Mouse (Mus musculus) liver, embryonic 15.5 days (tissue): Measurements from ENCODE around the gene Pds5b. TPM values are rescaled to one million over a fixed set of nuclear protein-coding genes. Genes with fewer than 3 reads are reported as not detected.
"Not testable (repeated sequence)": the region's sequence is repeated elsewhere in the genome, so short reads cannot be mapped to it uniquely, and the experiment has no call there.

Experiments used
- ATAC-seq: fragments of 200-750 bp; cut with Nextera tagmentation; 2 replicates; pipeline ENCODE4 v1.8.0; 2017; ENCODE audit warnings: moderate number of reproducible peaks, mild to moderate bottlenecking, moderate library complexity; ENCODE audit not compliant: insufficient read depth
- H3K27ac ChIP-seq: fragments of 300-500 bp; sonication (generic); replicated peaks from 2 replicates; pipeline ENCODE4 v1.5.1; 2015; ENCODE audit warnings: mild to moderate bottlenecking, inconsistent platforms
- H3K27me3 ChIP-seq: fragments of 300-500 bp; sonication (generic); 2 replicates; pipeline ENCODE4 v1.6.1; 2015; ENCODE audit warnings: mild to moderate bottlenecking, inconsistent platforms
- H3K36me3 ChIP-seq: fragments of 300-500 bp; sonication (generic); replicated peaks from 2 replicates; pipeline ENCODE4 v1.6.1; 2015; ENCODE audit warnings: moderate library complexity, mild to moderate bottlenecking, inconsistent platforms
- H3K4me1 ChIP-seq: fragments of 300-500 bp; sonication (generic); replicated peaks from 2 replicates; pipeline ENCODE4 v1.6.1; 2015; ENCODE audit warnings: inconsistent platforms
- H3K4me2 ChIP-seq: fragments of 300-500 bp; sonication (generic); 2 replicates; pipeline ENCODE4 v1.6.1; 2015; ENCODE audit warnings: moderate library complexity, mild to moderate bottlenecking, inconsistent platforms
- H3K4me3 ChIP-seq: fragments of 300-500 bp; sonication (generic); replicated peaks from 2 replicates; pipeline ENCODE4 v1.5.1; 2015; ENCODE audit warnings: mild to moderate bottlenecking, inconsistent platforms
- H3K9ac ChIP-seq: fragments of 300-500 bp; sonication (generic); 2 replicates; pipeline ENCODE4 v1.6.1; 2015; ENCODE audit warnings: moderate library complexity, mild to moderate bottlenecking, inconsistent platforms
- H3K9me3 ChIP-seq: fragments of 300-500 bp; sonication (generic); replicated peaks from 2 replicates; pipeline ENCODE4 v1.6.1; 2016; ENCODE audit warnings: inconsistent platforms
- WGBS: fragments of 180-500 bp; shearing (Covaris S2); methylation state at CpG from one replicate; pipeline ENCODE4 v1.1.7; 2015; ENCODE audit warnings: mixed read lengths; ENCODE audit not compliant: insufficient replicate concordance; 5-methylcytosine and 5-hydroxymethylcytosine counted together
- polyA plus RNA-seq: library from polyadenylated mRNA; unstranded; fragments of >200 nt; fragmentation: Nextera tagmentation; extraction: Ambion mirVana; gene quantifications from 2 replicates; pipeline ENCODE4 v1.2.1, GENCODE M21; 2015

Gene Pds5b
- polyA plus RNA-seq, 1 experiment from 2014 or later = 9.2 TPM

- Histone ChIP-seq H3K9ac (no peak overlapping the region), H3K27ac (no peak overlapping the region), H3K9me3 (no peaks in the 10 kb centered on the region), H3K4me2 (no peak overlapping the region), H3K4me1 (no peaks in the 10 kb centered on the region), H3K27me3 (no peaks in the 10 kb centered on the region), H3K36me3 (no peaks in the 10 kb centered on the region), H3K4me3 (no peak overlapping the region)
- no peak for ATAC-seq
- WGBS = 83% methylated on average over 3 of the region's 3 CpGs
These were observed 149.8 kb downstream of the Pds5b start for GRCm38 (mm10) chr5:150823361-150823760.

GRCm38 (mm10) chr5:150829499-150829898, 156.0 kb downstream of the Pds5b start:
- no peaks in the 10 kb centered on the region for H3K27me3 ChIP-seq
- no peak for ATAC-seq
- no peak overlapping the region for H3K4me3 ChIP-seq
- H3K36me3 ChIP-seq = no peaks in the 10 kb centered on the region
- H3K27ac ChIP-seq = no peak overlapping the region
- no peak overlapping the region for H3K4me2 ChIP-seq
- H3K9me3 ChIP-seq = no peaks in the 10 kb centered on the region
- WGBS = 73% methylated on average over 5 of the region's 5 CpGs
- H3K9ac ChIP-seq = no peak overlapping the region
- peaks cover 4% of the 10 kb centered on the region; the same call in 1 of the 2 replicates for H3K4me1 ChIP-seq

DNA sequence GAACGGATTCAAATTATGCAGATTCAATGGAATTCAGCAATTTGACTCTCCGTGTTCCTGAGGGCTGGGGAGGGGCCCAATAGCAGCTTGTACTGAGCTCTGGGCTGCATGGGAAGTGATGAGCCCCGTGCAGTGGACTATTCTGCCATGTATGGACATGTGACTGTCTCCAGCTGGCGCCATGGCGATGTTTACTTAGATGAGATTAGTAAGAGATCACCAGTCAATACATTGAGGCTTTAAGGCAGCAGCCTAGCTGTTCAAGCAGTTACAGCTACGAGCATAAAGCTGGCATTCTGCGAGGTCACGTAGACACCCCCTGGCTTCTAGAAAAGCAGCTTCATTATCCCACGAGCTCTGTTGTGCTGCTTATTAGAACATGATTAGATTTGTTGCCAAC, 157.2 kb downstream of the Pds5b start:
- Histone ChIP-seq H3K9me3 (no peaks in the 10 kb centered on the region), H3K9ac (no peak overlapping the region), H3K36me3 (no peaks in the 10 kb centered on the region), H3K27me3 (no peaks in the 10 kb centered on the region), H3K4me2 (no peak overlapping the region), H3K4me1 (peaks cover 5% of the 10 kb centered on the region; the same call in 1 of the 2 replicates), H3K4me3 (no peak overlapping the region), H3K27ac (no peak overlapping the region)
- WGBS = 53% methylated on average over 9 of the region's 9 CpGs
- no peak for ATAC-seq

GRCm38 (mm10) chr5:150836782-150837181, 163.2 kb downstream of the Pds5b start:
- Histone ChIP-seq H3K4me1 (peaks cover 11% of the 10 kb centered on the region), H3K27ac (no peak overlapping the region), H3K9me3 (no peaks in the 10 kb centered on the region), H3K36me3 (no peaks in the 10 kb centered on the region), H3K4me2 (no peak overlapping the region), H3K9ac (no peak overlapping the region), H3K27me3 (no peaks in the 10 kb centered on the region), H3K4me3 (no peak overlapping the region)
- no peak for ATAC-seq
- WGBS = 65% methylated on average over 8 of the region's 8 CpGs

- Histone ChIP-seq H3K4me3 (no peak overlapping the region), H3K9ac (no peak overlapping the region), H3K4me2 (peak overlapping the region; percentile 35; the same call in 1 of the 2 replicates), H3K36me3 (no peaks in the 10 kb centered on the region), H3K27ac (no peak overlapping the region), H3K9me3 (no peaks in the 10 kb centered on the region), H3K27me3 (no peaks in the 10 kb centered on the region), H3K4me1 (peaks cover 6% of the 10 kb centered on the region; the same call in 1 of the 2 replicates)
- peak; percentile 78 for ATAC-seq
- WGBS = 22% methylated on average over 11 of the region's 11 CpGs
These were observed 166.4 kb downstream of the Pds5b start for GRCm38 (mm10) chr5:150839688-150840541.

GRCm38 (mm10) chr5:150840596-150840995, 167.1 kb downstream of the Pds5b start:
- 21% methylated on average over 11 of the region's 11 CpGs for WGBS
- no peaks in the 10 kb centered on the region for H3K36me3 ChIP-seq
- no peak overlapping the region for H3K27ac ChIP-seq
- peak overlapping the region; percentile 25 for H3K4me2 ChIP-seq
- no peaks in the 10 kb centered on the region for H3K9me3 ChIP-seq
- no peaks in the 10 kb centered on the region for H3K27me3 ChIP-seq
- no peak; the same call in 1 of the 2 replicates for ATAC-seq
- H3K4me1 ChIP-seq = peaks cover 6% of the 10 kb centered on the region; the same call in 1 of the 2 replicates
- no peak overlapping the region for H3K4me3 ChIP-seq
- H3K9ac ChIP-seq = no peak overlapping the region

DNA sequence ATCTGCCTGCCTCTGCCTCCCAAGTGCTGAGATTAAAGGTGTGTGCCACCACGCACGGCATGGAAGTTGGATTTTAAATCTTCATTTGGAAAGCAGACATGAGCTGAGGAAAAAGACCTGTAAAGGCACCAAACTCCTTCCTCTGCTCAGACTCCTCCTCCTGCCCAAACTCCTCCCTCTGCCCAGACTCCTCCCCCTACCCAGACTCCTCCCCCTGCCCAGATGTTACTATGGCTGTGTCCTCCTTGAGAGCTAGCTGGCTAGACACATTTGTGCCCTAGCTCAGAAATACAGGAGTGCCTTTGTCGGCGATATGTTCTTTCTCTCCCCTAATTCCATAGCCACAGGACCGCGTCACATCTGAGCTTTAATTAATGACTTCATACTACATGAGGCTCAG, 172.4 kb downstream of the Pds5b start:
- Histone ChIP-seq H3K27ac (no peak overlapping the region), H3K9me3 (no peaks in the 10 kb centered on the region), H3K9ac (no peak overlapping the region), H3K27me3 (no peaks in the 10 kb centered on the region), H3K4me2 (no peak overlapping the region), H3K4me3 (no peak overlapping the region), H3K36me3 (no peaks in the 10 kb centered on the region), H3K4me1 (no peaks in the 10 kb centered on the region)
- ATAC-seq = no peak
- WGBS = 80% methylated on average over 6 of the region's 6 CpGs

- Histone ChIP-seq H3K36me3 (no peaks in the 10 kb centered on the region), H3K4me2 (no peak overlapping the region), H3K9ac (no peak overlapping the region), H3K9me3 (no peaks in the 10 kb centered on the region), H3K4me3 (no peak overlapping the region), H3K27me3 (no peaks in the 10 kb centered on the region), H3K4me1 (no peaks in the 10 kb centered on the region), H3K27ac (no peak overlapping the region)
- 37% methylated on average over 2 of the region's 2 CpGs for WGBS
- ATAC-seq = no peak
These were observed 177.3 kb downstream of the Pds5b start for GRCm38 (mm10) chr5:150850821-150851220.

DNA sequence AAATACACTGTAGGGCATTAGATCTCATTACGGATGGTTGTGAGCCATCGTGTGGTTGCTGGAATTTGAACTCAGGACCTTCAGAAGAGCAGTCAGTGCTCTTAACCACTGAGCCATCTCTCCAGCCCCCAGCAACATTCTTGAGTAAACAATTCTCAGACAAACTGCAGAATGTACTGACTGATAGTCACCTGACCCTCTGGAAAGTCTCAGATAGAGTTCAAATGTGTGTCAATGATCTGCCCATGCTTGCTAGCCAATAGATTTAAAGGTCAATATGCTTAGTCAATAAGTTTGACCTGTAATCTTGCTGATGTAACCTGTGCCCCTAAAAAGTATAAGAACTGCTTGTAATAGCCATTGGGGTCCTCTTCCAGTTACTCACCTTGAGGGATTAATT, 178.6 kb downstream of the Pds5b start:
- H3K4me1 ChIP-seq, H3K27me3 ChIP-seq, H3K9ac ChIP-seq, H3K4me2 ChIP-seq, H3K9me3 ChIP-seq, H3K27ac ChIP-seq, H3K4me3 ChIP-seq, H3K36me3 ChIP-seq: not testable (repeated sequence)
- ATAC-seq = peak; percentile 45; the same call in 1 of the 2 replicates
- 56% methylated on average over 2 of the region's 2 CpGs for WGBS

DNA sequence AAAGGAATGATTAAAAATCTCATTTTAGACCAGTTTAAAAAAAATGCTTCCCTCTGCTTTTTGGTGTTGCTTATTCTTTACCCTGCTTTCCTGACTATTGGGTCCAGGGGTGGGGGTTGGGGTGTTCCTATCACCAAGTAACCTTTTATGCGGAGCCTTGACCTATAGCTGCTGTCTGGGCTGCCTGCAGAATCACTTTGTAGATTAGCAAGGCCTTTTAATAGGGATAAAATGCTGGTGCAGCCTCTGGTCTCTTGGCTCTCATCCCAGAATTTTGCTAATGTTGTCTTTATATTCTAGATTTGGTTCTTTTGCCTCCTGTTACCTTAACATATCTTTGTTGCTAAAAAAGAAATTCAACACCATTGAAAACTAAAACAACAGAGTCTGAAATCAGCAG, 181.0 kb downstream of the Pds5b start:
- WGBS = 46% methylated on average over 1 of the region's 1 CpGs
- Histone ChIP-seq H3K4me3 (no peak overlapping the region), H3K27ac (no peak overlapping the region), H3K4me1 (no peaks in the 10 kb centered on the region), H3K9ac (no peak overlapping the region), H3K27me3 (no peaks in the 10 kb centered on the region), H3K4me2 (no peak overlapping the region), H3K9me3 (no peaks in the 10 kb centered on the region), H3K36me3 (no peaks in the 10 kb centered on the region)
- no peak; the same call in 1 of the 2 replicates for ATAC-seq

- Histone ChIP-seq H3K4me2 (no peak overlapping the region), H3K27ac (no peak overlapping the region), H3K9me3 (no peaks in the 10 kb centered on the region), H3K4me1 (no peaks in the 10 kb centered on the region), H3K4me3 (no peak overlapping the region), H3K9ac (no peak overlapping the region), H3K36me3 (no peaks in the 10 kb centered on the region), H3K27me3 (no peaks in the 10 kb centered on the region)
- WGBS = 46% methylated on average over 5 of the region's 5 CpGs
- ATAC-seq = no peak
These were observed 186.2 kb downstream of the Pds5b start for GRCm38 (mm10) chr5:150859642-150860194.
